Mouse (Mus musculus) fat pad, adult 2 months (tissue): Measurements from ENCODE around the gene Larp4b.

Experiments used
- DNase-seq: peaks from one replicate; pipeline ENCODE4 v3.0.0-alpha.2; 2011; ENCODE audit warnings: low read depth, low spot score; ENCODE audit errors: extremely low read depth

Larp4b gene

DNA sequence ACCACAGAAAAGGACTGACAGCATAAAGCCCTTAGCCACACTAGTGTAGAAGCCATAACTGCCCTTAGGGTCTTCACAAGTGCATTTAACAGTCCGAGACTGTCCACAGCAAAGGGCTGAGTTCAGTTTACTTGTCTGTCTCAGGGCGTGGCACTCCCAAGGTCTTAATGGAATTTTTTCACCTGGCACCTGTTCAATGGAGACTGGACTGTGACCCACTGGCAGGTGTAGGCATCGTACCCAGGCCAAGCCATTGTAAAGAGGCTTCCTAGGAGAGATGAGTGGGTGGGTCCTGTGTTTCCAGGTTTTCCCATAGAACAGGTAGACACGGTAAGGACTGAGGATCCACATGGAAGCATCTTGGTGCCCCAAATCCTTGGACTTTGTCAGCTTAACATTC lies 84.6 kb downstream of the Larp4b start:
- DNase-seq = no peak

DNA sequence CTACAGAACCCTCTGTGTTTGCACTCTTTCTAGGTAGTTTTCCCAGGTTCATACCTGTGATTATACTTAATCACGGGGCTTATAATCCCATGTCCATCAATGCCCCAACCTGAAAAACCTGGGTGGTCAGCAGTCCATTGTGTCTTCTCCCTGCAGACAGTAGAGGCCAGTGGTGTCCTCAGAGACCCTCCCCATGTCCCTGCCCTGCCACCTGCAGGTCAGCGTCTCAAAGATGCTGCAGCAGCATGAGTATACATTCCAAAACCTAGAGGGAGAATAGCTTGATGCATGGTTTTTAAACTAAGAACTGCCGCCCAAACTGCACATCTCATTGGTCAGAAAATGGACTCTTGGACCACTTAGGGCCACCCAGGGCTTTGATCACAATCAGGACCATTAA lies 85.0 kb downstream of the Larp4b start:
- DNase-seq = no peak

DNA sequence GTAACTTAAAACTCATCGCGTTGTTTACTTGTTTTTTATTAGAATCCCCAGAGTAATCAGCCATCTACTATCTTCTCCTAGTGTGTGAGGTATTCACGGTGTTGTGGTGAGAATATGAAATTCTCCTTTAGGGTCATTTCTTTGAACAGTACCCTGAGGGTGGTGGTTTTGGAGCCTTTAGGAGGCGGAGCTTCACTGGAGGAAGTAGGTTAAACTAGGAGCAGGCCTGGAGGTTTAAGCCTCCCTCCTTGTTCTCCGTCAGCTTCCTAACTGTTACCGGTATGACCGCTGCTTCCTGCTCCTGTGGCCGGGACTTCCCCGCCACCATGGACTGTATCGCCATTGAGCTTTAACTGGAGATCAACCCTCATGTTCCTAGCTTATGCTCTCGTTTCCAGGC lies 86.5 kb downstream of the Larp4b start:
- DNase-seq = no peak

DNA sequence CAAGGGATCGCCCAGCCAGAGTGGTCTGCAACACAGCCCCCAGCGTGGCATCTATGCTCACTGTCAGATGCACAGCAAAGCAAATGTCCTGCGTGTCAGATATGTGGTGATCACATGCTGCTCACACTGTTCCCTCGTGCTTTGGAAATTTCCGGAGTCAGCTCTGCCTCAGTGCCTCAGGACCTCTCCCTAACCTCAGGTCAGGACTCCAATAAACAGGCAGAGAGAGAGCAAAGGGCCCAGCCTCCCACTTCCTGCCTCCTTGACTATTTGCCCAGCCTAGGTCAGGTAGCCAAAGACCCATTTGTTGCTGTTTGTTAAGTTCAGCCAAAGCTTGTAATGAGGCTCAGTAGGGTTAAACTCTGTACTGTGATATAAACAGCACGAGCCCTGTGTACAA lies 87.4 kb downstream of the Larp4b start:
- DNase-seq = no peak

DNA sequence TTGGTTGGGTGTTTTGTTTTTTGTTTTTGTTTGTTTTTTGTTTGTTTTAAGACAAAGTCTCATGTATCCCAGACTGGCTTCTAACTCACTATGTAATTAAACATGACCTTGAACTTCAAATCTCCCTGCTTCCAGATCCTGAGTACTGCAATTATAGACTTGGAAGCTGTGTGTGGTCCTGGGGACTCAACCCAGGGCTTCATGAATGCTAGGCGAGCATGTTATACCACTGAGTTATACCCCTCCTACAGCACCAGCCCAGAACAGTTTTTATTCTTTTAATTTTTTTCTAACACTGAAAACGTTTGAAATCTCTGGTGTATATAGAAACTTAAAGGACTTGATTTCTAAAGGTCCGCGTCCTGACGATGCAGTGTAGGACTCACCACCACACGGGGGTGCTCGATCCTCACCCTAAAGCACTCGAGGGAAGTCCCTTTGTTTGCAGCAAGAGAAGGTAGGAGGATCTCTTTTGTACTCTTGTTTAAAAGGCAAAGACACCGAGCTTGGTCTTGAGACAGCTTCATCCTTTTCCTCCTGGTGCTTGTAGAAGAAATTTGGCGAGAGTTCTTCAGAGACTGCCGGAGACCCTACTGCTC lies 88.1 kb downstream of the Larp4b start:
- no peak for DNase-seq

DNA sequence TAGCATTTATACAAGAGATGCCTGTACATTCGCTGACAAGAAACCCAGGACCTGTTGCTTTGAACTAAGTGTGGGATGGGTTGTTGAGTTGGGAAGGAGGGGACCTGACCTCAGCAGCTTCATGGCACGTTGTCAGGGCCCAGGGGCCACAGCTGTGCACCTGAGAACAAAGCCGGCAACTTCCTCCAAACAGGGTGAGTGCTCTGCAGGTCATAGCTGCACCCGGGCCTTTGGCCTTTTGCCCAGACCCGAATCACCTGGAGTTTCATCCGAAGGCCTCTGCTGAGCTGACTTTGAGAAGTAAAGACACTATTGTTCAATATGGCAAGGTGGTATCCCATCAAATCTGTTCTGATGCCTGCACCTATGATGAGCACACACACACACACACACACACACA lies 90.6 kb downstream of the Larp4b start:
- no peak for DNase-seq

DNA sequence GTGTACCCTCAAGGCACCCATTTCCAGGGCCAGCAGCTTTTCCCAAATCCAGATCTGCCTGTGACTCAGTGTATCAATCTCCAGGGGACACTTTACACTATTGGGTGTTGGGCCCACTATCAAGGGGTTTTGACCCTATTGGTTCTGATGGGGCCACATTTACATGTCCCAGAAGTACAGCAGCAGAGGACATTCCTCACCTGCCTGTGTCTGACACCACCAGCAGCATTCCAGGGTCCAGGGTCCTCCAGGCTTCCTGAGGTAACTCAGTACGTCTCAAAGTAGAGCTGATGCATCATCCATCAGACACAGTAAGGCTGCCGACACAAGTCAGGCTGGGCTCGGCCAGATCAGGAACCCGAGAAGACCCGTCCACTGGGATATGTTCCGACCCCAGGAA lies 91.0 kb downstream of the Larp4b start:
- DNase-seq = no peak

DNA sequence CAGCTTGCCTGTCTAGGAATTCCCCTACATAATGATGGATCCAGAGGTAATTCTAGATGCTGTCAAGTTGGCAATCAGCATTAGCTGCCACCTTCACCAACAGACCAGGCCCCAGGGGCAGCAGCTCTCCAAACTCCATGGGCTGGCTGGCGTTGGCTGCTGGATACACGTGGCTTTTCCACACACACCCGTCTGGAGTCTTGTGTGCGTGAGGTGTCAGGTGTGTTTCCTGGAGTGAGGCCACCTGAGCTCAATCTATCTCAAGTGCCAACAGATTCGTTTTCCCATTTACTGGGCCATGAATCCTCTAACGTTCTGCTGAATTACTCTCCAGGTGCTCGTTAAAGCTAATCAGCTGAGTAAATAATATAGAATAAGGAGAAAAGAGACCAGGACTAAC lies 93.5 kb downstream of the Larp4b start:
- no peak for DNase-seq

DNA sequence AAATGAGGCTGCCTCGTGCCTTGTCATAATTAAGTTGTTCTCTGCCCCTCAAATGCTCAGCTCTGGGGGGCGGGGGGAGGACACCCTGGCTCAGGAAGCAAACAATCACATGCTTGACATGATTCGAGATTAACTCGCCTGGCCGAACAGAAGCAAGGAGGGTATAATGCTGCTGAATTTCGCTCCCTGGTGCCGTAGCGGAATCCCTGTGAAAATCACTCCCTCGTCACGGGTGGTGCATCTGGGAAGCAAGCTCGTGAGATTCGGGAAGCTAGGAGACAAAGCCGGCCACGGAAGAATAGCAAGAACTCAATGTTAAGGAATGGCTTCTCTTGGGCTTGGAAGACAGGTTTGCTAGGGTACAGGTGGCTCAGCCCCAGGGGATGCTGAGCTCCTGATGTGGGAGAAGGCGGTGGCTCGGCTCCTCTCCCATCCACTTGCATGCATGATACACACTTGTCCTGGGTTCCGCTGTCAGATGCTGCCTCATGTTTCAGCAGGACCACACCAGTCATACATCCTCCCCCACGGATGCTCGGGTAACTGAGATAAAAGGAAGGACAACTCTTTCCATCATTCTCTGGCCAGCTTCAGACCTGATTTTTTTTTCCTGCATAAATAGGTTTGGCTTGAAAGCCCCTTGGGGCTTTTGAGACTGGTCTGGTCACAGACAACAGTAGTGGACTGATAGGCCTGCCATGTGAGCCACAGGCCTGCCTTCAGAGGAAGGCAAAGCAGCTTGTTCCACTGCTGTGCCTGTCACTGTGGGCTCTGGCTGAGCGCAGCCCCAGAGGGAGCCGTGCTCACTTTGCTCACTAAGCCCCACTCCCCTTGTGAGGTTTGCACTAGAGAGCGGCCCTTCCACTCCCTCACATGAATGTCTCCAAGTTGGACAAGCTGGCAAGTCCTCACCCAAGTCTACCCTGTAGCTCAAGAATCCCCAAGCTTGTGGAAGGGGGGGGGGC lies 94.2 kb downstream of the Larp4b start:
- no peak for DNase-seq

DNA sequence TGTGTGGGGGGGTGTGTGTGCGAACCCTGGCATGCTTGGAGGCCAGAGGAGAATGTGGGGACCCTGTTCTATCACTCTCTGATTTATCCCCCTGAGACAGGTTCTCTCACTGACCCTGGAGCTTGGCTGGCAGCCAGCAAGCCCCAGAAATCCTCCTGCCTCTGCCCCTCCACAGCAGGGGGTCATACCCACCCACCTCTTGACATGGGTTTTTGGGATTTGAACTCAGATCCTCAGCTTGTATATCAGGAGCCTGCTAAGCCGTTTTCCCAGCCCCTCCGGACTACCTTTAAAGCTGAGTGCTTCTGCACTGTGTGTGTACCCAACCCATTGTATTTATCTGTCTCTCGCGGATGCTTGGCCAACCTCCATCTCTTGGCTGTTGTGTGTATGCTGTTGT lies 95.8 kb downstream of the Larp4b start:
- DNase-seq = no peak

DNA sequence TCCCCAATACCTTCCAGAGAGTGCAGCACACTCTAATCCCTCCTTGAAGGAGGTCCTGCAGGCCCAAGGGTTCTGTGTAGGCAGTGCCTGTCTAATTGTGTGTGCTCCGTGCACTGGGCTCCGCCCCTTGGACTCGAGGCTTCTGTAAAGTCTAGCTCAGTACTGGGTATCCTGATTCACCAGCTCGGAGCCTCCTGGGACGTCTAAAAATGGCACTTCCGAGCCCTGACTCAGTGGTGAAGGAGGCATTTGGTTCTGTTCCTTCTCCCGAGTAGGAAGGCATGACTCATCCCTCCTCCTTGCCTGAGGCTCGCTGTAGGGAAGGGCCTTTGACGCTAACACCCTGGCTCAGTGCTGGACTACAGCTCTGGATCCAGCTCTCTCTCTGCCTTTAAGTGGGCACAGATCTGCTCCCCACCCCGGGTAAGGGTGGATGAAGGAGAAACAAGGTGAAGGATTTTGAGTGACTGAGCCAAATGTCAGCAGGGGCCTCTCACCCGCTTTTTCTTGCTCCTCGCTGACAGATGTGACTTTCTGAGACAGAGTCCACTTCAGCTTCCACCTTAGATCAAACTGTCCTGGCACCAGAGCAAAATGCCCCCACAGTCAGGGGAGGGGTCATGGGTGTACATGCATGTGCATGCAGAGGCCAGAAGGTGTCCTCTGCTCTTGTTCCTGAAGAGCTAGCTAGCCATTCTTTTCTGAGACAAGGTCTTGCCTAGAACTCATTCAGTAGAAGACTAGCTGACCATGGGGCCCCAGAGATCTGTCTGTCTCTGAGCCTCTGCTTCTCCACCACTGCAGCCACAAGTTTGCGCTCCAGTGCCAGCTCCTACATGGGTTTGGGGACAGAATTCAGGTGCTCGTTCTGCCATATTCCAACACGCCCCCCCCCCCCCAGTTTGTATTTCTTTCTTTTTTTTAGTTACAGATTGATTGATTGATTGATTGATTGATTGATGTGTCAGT lies 97.8 kb downstream of the Larp4b start:
- peak; percentile 28 for DNase-seq

DNA sequence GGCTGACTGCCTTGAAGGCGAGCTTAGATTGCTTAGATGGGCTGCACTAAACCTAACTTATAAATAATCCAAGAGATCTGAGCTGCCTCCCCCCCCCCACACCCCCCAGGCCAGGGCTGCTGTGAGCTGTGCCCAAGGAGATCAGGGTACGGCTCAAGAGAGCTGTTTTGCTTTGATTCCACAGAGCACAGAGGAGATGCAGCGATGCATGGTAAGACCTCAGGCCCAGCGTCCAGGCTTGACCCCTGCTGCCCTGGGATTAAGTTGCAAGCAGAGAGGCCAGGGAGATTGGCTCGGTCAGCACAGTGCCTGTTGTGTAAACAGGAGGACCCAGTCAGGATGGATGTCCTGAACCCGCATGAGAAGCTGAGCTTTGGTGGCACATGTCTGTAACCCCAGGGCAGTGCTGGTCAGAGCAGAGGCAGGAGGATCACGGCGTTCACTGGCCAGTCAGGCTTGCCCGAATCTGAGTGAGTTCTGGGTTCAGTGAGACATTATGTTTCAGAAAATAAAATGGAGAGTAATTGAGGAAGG lies 99.2 kb downstream of the Larp4b start:
- no peak for DNase-seq

DNA sequence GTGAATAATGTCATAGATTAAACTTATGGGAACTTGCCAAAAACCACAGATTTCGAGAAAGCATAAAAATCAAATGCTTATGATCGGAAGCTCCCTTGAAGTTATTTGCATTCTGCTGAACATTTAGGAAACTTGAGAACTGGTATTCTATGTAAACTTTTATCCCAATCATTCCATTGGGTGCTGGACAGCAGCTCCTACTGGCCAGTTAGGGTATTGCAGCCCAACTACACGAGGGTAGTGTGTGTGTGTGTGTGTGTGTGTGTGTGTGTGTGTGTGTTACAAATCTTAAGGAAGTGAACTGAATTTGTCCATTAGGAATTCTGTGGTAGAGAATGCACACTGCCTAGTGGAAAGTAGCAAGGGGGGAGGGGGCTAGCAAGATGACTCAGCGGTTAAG lies 101.0 kb downstream of the Larp4b start:
- DNase-seq = no peak

DNA sequence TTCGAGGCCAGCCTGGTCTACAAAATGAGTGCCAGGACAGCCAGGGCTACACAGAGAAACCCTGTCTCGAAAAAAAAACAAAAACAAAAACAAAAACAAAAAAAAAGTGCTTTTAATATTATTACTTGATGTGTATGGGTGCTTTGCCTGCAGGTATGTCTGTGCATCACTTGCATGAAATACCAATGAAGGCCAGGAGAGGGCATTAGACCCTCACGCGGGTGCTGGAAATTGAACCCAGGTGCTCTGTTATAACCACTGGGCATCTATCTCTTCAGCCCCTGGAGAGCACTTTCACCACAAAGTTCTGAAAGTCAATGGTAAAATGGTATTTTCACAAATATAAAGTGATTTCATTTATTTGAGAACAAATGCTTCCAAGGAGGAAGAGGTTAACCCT lies 101.9 kb downstream of the Larp4b start:
- no peak for DNase-seq

DNA sequence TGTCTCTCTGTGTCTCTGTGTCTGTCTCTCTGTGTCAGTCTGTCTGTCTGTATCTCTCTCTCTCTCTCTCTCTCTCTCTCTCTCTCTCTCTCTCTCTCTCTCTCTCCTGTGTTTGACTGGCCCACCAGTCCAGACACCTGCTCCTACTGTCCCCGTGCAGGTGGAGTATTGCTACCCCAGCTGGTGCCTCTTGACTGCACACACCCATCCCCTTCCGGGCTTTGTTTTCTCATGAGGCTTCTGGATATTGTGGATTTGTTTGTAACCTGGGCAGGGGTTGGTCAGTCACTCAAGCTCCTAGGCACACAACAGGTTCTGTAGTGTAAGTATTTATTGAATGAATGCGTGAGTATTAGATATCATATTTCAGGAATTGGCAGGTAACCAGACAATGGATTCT lies 104.4 kb downstream of the Larp4b start:
- DNase-seq = no peak

DNA sequence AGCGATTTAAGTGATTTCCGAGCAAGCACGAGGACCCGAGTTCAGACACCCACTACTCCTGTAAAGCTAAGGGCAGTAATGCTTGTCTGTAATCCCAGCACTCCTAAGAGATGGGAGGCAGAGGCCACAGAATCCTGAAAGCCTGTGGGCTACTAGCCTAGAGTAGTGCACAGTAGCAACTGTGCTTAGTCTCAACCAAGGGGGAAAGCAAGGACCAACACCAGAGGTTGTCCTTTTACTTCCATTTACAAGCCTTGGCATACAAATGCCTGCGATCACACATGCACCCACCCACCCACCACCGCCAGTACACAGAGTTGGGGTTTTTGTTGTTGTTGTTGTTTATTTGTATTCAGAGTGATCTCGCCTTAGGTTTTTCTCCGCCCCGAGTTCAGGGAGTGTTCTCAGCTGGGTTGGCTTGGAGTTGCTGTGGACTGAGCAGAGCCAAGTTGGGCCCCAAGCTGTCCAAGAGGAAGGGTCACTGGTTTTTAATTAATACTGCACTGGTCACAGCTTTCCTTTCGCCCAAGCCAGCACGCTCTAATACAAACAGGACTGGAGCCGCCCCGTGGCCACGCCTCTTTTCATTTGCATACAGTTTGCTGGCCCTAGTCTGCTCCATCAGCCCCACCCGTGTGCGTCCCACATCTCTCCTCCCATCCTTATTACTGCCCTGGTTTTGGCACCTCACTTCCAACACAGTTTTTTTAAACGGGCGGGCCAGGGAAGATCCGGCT lies 105.2 kb downstream of the Larp4b start:
- no peak for DNase-seq

DNA sequence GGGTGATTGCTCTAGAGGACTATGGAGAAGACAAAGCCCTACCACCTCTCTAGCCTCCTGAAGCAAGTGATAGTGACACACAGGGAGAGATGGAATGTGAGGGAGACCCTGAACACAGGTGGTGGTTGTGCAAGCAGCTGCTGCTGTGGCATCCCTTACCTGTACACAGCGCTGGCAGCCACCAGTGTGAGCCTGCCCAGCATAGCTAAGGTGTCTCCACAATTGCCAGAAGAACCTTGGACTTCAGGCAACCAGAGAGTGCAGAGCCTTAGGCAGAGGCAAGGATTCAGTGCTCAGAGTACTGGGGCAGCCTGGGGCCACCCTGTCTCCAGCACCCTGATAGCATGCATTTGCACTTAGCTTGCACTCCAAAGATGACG lies 105.8 kb downstream of the Larp4b start:
- DNase-seq = no peak

DNA sequence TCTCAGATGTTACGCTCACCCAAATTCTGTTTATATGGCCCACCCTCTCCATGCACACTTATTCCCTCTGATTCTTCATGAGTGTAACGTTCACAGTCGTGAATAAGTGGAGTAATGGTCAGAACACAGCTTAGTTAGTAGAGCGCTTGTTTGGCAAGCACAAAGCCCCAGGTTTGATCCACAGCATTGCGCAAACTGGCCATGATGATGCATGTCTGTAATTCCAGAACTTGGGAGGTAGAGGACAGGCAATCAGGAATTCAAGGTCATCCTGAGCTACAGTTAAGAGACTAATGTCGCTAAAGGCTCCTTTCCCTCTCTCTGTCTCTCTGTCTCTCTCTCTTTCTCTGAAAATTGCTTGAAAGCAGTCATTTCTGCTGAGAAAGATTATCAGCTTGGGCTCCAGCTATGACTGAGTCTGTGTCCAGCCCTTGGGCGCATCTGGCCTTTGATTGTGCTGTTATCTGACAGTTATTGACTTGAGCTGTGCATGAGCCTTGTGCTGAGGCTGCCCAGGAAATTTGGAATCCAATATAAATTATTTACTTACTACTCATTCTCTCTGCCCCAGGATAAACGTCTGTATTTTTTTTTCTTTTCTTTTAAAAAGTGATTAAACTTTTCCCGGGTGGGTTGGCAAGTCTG lies 129.2 kb downstream of the Larp4b start:
- no peak for DNase-seq
